Mouse (Mus musculus): ENCODE measurements at regions not wholly inside any gene's neighbourhood (a gene's known extent, or its start where the extent isn't known, plus 50 kb on each side); places are given as distances from the start of the nearest gene placed in this dataset.

DNA sequence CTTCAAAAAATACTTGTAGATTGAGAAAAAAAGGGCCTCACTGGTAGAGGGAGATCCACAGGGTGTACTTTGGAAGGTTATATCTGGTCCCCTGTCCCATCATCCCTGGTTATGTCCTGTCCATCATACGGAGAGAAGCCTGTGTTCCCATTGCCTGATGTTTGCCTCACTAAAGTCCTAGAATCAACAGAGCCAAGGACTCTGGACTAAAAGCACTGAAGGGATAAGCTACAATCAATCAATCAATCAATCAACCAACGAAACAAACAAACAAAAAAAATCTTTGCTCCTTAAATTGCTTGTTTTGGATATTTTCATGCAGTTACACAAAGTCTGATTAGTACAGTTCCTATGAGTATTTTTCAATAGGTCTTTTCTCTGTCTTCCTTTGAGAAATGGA, 185.1 kb upstream of the Smarca2 start:
- 68% methylated on average over 2 of the region's 2 CpGs for WGBS
- no peaks in the 10 kb centered on the region for H3K4me1 ChIP-seq (ENCODE audit: control insufficient read depth, insufficient read depth, low read length)
- no peak for DNase-seq
- no peak for TF ChIP-seq CTCF (IDR thresholded peaks at IDR 0.05; ENCODE audit: insufficient read depth, low read length)
- no peak for TF ChIP-seq POLR2A (IDR thresholded peaks at IDR 0.05; ENCODE audit: borderline replicate concordance, extremely low read depth, low read depth, low read length)
- no peak overlapping the region for H3K4me3 ChIP-seq (replicated peaks; ENCODE audit: extremely low read depth, low read depth, low read length)

DNA sequence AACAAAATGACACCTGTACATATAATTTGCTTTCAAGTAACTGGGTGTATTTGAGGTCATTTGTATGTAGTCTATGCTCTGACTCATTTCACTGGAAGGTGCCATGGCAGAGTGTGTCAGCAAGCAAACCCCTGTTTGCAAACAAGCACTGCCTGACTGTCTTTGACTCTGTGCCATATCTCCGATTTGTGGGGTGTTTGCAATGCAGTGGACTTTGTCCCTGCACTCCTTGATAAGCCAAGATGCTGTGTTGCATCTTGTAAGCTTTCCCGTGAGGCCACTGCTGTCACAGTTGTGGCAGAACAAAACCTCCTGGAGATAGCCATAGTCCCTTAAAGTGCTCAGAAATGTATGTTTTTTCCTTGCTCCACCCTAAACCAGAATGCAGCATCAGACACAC, 165.7 kb upstream of the Smarca2 start:
- no peak for DNase-seq
- TF ChIP-seq CTCF (IDR thresholded peaks at IDR 0.05; ENCODE audit: insufficient read depth, low read length) (no peak), POLR2A (IDR thresholded peaks at IDR 0.05; ENCODE audit: borderline replicate concordance, extremely low read depth, low read depth, low read length) (no peak)
- Histone ChIP-seq H3K4me3 (replicated peaks; ENCODE audit: extremely low read depth, low read depth, low read length) (no peak overlapping the region), H3K4me1 (ENCODE audit: control insufficient read depth, insufficient read depth, low read length) (no peaks in the 10 kb centered on the region)
- WGBS, result 70% methylated on average over 2 of the region's 2 CpGs

- Histone ChIP-seq H3K4me1 (ENCODE audit: control insufficient read depth, insufficient read depth, low read length) (no peaks in the 10 kb centered on the region), H3K4me3 (replicated peaks; ENCODE audit: extremely low read depth, low read depth, low read length) (no peak overlapping the region)
- no peak for DNase-seq
- no peak for TF ChIP-seq CTCF (IDR thresholded peaks at IDR 0.05; ENCODE audit: insufficient read depth, low read length)
- no peak for TF ChIP-seq POLR2A (IDR thresholded peaks at IDR 0.05; ENCODE audit: borderline replicate concordance, extremely low read depth, low read depth, low read length)
- WGBS, result 79% methylated on average over 4 of the region's 4 CpGs
Observed at GRCm38 (mm10) chr19:26445309-26445708, 159.5 kb upstream of the Smarca2 start.

GRCm38 (mm10) chr19:26447427-26448023, 157.3 kb upstream of the Smarca2 start:
- 85% methylated on average over 7 of the region's 7 CpGs for WGBS
- H3K4me1 ChIP-seq (ENCODE audit: control insufficient read depth, insufficient read depth, low read length), result no peaks in the 10 kb centered on the region
- no peak for TF ChIP-seq CTCF (IDR thresholded peaks at IDR 0.05; ENCODE audit: insufficient read depth, low read length)
- no peak for TF ChIP-seq POLR2A (IDR thresholded peaks at IDR 0.05; ENCODE audit: borderline replicate concordance, extremely low read depth, low read depth, low read length)
- no peak overlapping the region for H3K4me3 ChIP-seq (replicated peaks; ENCODE audit: extremely low read depth, low read depth, low read length)
- no peak for DNase-seq

DNA sequence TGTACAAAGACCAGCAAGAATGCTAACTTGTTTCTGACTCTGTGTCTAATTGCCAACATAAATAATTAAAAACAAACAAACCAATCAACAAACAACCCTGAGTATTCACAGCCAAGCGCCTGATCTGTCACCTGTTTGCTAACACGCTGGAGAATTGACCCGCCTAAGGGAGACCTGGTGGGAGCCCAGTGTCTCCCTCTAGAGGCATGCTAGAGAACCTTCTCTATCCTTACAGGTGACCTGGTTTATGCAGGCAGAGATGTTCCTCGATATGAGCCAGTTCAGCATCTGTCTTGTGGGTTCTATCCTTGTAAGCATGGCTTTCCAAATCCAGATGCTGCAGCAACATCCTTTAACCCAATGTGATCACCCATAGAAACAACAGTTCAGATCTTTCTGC, 143.1 kb upstream of the Smarca2 start:
- Histone ChIP-seq H3K4me1 (ENCODE audit: control insufficient read depth, insufficient read depth, low read length) (no peaks in the 10 kb centered on the region), H3K4me3 (replicated peaks; ENCODE audit: extremely low read depth, low read depth, low read length) (no peak overlapping the region)
- TF ChIP-seq POLR2A (IDR thresholded peaks at IDR 0.05; ENCODE audit: borderline replicate concordance, extremely low read depth, low read depth, low read length) (no peak), CTCF (IDR thresholded peaks at IDR 0.05; ENCODE audit: insufficient read depth, low read length) (no peak)
- 42% methylated on average over 4 of the region's 4 CpGs for WGBS
- DNase-seq, result no peak

- Histone ChIP-seq H3K4me3 (replicated peaks; ENCODE audit: extremely low read depth, low read depth, low read length) (no peak overlapping the region), H3K4me1 (ENCODE audit: control insufficient read depth, insufficient read depth, low read length) (no peaks in the 10 kb centered on the region)
- WGBS, result 51% methylated on average over 2 of the region's 2 CpGs
- TF ChIP-seq POLR2A (IDR thresholded peaks at IDR 0.05; ENCODE audit: borderline replicate concordance, extremely low read depth, low read depth, low read length) (no peak), CTCF (IDR thresholded peaks at IDR 0.05; ENCODE audit: insufficient read depth, low read length) (no peak)
- DNase-seq, result no peak
Observed at GRCm38 (mm10) chr19:26465228-26465627, 139.6 kb upstream of the Smarca2 start.

DNA sequence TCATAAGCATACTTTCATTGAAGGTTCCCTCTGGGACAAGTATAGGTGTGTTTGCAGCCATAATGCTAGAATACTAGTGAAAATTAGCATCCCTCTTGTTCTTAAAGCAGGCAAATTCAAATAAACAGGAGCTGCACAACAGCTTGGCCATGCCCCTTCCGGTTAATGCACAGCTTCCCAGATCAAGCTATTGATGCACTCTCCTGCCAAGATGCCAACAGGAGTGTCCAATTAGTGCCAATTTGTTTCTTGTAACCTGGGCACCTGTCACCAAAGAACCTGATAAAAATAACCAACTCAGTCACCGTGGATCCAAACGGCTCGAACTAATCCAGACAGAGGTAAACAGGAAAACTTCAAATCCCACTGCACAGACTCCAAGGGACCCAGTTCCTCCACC, 138.6 kb upstream of the Smarca2 start:
- Histone ChIP-seq H3K4me3 (replicated peaks; ENCODE audit: extremely low read depth, low read depth, low read length) (no peak overlapping the region), H3K4me1 (ENCODE audit: control insufficient read depth, insufficient read depth, low read length) (no peaks in the 10 kb centered on the region)
- WGBS, result 70% methylated on average over 4 of the region's 4 CpGs
- no peak for TF ChIP-seq CTCF (IDR thresholded peaks at IDR 0.05; ENCODE audit: insufficient read depth, low read length)
- no peak for TF ChIP-seq POLR2A (IDR thresholded peaks at IDR 0.05; ENCODE audit: borderline replicate concordance, extremely low read depth, low read depth, low read length)
- DNase-seq, result no peak

DNA sequence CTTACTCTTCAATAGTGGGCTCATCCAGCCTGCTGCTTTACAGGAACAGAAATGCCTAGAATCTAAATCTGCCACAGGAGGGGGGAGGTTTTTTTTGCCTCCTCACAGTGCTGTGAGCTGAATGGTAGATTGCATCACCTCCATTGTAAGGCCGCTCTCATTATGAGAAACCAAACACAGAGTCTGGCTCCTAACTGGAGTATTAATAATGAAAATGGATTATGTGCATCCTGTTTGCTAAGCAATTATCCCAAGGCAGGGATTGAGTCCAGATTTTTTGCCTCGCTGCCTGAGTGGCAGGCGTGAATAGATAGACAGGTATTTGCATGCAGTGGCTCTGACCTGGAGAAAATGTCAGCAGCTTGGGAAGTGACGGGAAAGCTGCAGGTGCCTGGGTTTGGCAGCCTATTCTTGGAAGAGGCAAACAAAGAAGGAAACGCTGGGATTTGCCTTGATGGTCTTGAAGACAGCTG, 137.6 kb upstream of the Smarca2 start:
- no peak for TF ChIP-seq POLR2A (IDR thresholded peaks at IDR 0.05; ENCODE audit: borderline replicate concordance, extremely low read depth, low read depth, low read length)
- no peak for TF ChIP-seq CTCF (IDR thresholded peaks at IDR 0.05; ENCODE audit: insufficient read depth, low read length)
- 46% methylated on average over 5 of the region's 5 CpGs for WGBS
- H3K4me1 ChIP-seq (ENCODE audit: control insufficient read depth, insufficient read depth, low read length), result no peaks in the 10 kb centered on the region

DNA sequence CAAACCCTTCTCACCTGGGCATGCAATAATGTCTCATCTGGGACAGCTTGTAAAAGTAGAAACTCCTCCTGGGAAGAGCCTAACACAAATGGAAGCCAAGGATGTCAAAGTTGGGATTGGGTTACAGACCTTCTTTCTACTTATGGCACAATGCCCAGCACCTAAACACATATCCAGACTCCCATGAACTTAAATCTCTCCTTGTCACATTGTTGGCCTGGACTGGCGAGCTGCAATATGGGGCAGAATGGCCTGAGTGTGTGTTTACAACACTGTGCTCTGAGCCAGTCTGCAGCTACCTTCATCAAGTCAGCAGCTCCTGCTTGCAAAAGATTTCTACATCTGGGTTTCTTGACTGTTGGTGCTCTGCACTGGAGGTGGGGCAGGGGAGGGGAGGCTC, 132.2 kb upstream of the Smarca2 start:
- no peak for DNase-seq
- Histone ChIP-seq H3K4me1 (ENCODE audit: control insufficient read depth, insufficient read depth, low read length) (no peaks in the 10 kb centered on the region), H3K4me3 (replicated peaks; ENCODE audit: extremely low read depth, low read depth, low read length) (no peak overlapping the region)
- TF ChIP-seq CTCF (IDR thresholded peaks at IDR 0.05; ENCODE audit: insufficient read depth, low read length), result no peak
- TF ChIP-seq POLR2A (IDR thresholded peaks at IDR 0.05; ENCODE audit: borderline replicate concordance, extremely low read depth, low read depth, low read length), result no peak
- WGBS, result 76% methylated on average over 1 of the region's 1 CpGs

More for the DNA sequence above, 137.6 kb upstream of the Smarca2 start:
- DNase-seq, result no peak
- H3K4me3 ChIP-seq (replicated peaks; ENCODE audit: extremely low read depth, low read depth, low read length), result no peak overlapping the region

- TF ChIP-seq CTCF (IDR thresholded peaks at IDR 0.05; ENCODE audit: insufficient read depth, low read length) (no peak), POLR2A (IDR thresholded peaks at IDR 0.05; ENCODE audit: borderline replicate concordance, extremely low read depth, low read depth, low read length) (no peak)
- DNase-seq, result no peak
- Histone ChIP-seq H3K4me1 (ENCODE audit: control insufficient read depth, insufficient read depth, low read length) (no peaks in the 10 kb centered on the region), H3K4me3 (replicated peaks; ENCODE audit: extremely low read depth, low read depth, low read length) (no peak overlapping the region)
- 82% methylated on average over 3 of the region's 3 CpGs for WGBS
Observed at GRCm38 (mm10) chr19:26473211-26473610, 131.6 kb upstream of the Smarca2 start.

All from lung, adult 2 months (tissue).